Mouse (Mus musculus) myocyte (in vitro differentiated cells): ENCODE measurements around the gene Mark4. TPM values are rescaled to one million over a fixed set of nuclear protein-coding genes. Genes with fewer than 3 reads are reported as not detected.

Experiments
- H3K27me3 ChIP-seq: one replicate; pipeline ENCODE4 v1.6.1; 2011; ENCODE audit not compliant: control insufficient read depth, insufficient read depth, insufficient read length
- H3K36me3 ChIP-seq: one replicate; pipeline ENCODE4 v1.6.1; 2011; ENCODE audit not compliant: control insufficient read depth, insufficient read depth
- H3K4me2 ChIP-seq: one replicate; pipeline ENCODE4 v1.6.1; 2011; ENCODE audit warnings: low read depth, control low read depth
- H3K4me3 ChIP-seq: one replicate; pipeline ENCODE4 v1.5.1; 2011; ENCODE audit warnings: mild to moderate bottlenecking, control low read depth, moderate library complexity
- H3K79me2 ChIP-seq: one replicate; pipeline ENCODE4 v1.6.1; 2011; ENCODE audit not compliant: control insufficient read depth, insufficient read depth
- H3ac ChIP-seq: one replicate; pipeline ENCODE4 v1.6.1; 2011; ENCODE audit not compliant: control insufficient read depth, insufficient read length
- CEBPB ChIP-seq: IDR thresholded peaks from 2 replicates; pipeline ENCODE4 v1.6.1; 2011; ENCODE audit warnings: mild to moderate bottlenecking, moderate library complexity; ENCODE audit not compliant: poor library complexity, insufficient read depth, severe bottlenecking
- E2F4 ChIP-seq: IDR thresholded peaks from one replicate; pipeline ENCODE4 v1.6.1; 2011; ENCODE audit warnings: mild to moderate bottlenecking, control low read depth, moderate library complexity; ENCODE audit not compliant: insufficient read depth
- MAX ChIP-seq: IDR thresholded peaks from one replicate; pipeline ENCODE4 v1.6.1; 2011; ENCODE audit warnings: low read depth, mild to moderate bottlenecking, control low read depth
- MYOD1 ChIP-seq, 3 experiments: IDR thresholded peaks; one replicate each; pipeline ENCODE4 v1.6.1; 2011; ENCODE audit warnings: control low read depth in 2 of 3, low read depth in 2 of 3, mild to moderate bottlenecking in 2 of 3, moderate library complexity in 1 of 3; ENCODE audit not compliant: insufficient read length in 2 of 3, control insufficient read depth in 1 of 3
- MYOG ChIP-seq, 3 experiments: IDR thresholded peaks; one replicate each; pipeline ENCODE4 v1.6.1; 2011; ENCODE audit warnings: control low read depth in 2 of 3, low read depth in 2 of 3, mild to moderate bottlenecking in 2 of 3; ENCODE audit not compliant: insufficient read length in 2 of 3, control insufficient read depth in 1 of 3, insufficient read depth in 1 of 3
- POLR2A ChIP-seq: IDR thresholded peaks from one replicate; pipeline ENCODE4 v1.6.1; 2011; ENCODE audit warnings: low read depth, mild to moderate bottlenecking, control low read depth, moderate library complexity; ENCODE audit not compliant: insufficient read length
- POLR2AphosphoS2 ChIP-seq: IDR thresholded peaks from one replicate; pipeline ENCODE4 v1.6.1; 2011; ENCODE audit warnings: low read depth, control low read depth; ENCODE audit not compliant: insufficient read length
- REST ChIP-seq: IDR thresholded peaks from one replicate; pipeline ENCODE4 v1.6.1; 2011; ENCODE audit warnings: mild to moderate bottlenecking, control low read depth, moderate library complexity; ENCODE audit not compliant: insufficient read depth, insufficient read length
- SRF ChIP-seq: IDR thresholded peaks from one replicate; pipeline ENCODE4 v1.6.1; 2011; ENCODE audit warnings: low read depth; ENCODE audit not compliant: control insufficient read depth, insufficient read length
- TCF12 ChIP-seq: IDR thresholded peaks from one replicate; pipeline ENCODE4 v1.6.1; 2011; ENCODE audit warnings: mild to moderate bottlenecking, control low read depth; ENCODE audit not compliant: poor library complexity, insufficient read depth, severe bottlenecking
- TCF3 ChIP-seq: IDR thresholded peaks from one replicate; pipeline ENCODE4 v1.6.1; 2011; ENCODE audit warnings: low read depth, control low read depth; ENCODE audit not compliant: insufficient read length
- USF1 ChIP-seq: IDR thresholded peaks from one replicate; pipeline ENCODE4 v1.6.1; 2011; ENCODE audit warnings: low read depth, mild to moderate bottlenecking, control low read depth, moderate library complexity
- polyA plus RNA-seq: library from polyadenylated mRNA; unstranded; fragments of >200 nt; fragmentation: generic; extraction: Trizol; gene quantifications from one replicate; pipeline ENCODE4 v1.2.1, GENCODE M21; 2012; ENCODE audit warnings: missing spikeins

Mark4 gene
- polyA plus RNA-seq, 1 experiment, result 18.2 TPM

DNA sequence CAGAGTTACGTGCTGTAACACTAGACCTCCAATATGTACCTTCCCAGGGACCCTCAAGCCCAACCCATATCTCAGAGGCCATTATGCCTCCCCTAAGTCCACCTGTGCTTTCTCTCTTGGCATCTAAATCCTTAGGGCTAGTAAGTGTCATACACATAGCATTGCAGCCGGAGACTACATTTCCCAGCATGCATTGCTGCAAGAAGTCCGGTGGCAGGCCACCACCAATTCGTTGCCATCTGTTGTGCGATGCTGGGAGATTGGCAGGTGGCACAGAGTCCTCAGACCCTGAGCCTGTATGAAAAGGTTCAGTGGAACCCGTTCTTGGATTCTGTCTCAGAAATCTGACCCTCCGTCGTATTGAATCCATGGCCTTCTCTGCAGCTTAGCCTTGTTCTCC, 28.9 kb downstream of the Mark4 start:
- Histone ChIP-seq H3K79me2 (no peaks in the 10 kb centered on the region), H3ac (no peak overlapping the region), H3K36me3 (peaks cover 20% of the 10 kb centered on the region), H3K4me3 (no peak overlapping the region), H3K4me2 (no peak overlapping the region), H3K27me3 (no peaks in the 10 kb centered on the region)
- TF ChIP-seq CEBPB (no peak), TCF3 (no peak), MYOG (IDR thresholded peaks at IDR 0.05; ENCODE audit: control insufficient read depth in 1 of 3, insufficient read depth in 1 of 3, insufficient read length in 2 of 3, low read depth in 2 of 3) (no peak), POLR2A (no peak), SRF (no peak), MAX (no peak), POLR2AphosphoS2 (no peak), REST (no peak), USF1 (no peak), TCF12 (no peak), E2F4 (no peak), MYOD1 (IDR thresholded peaks at IDR 0.05; ENCODE audit: control insufficient read depth in 1 of 3, insufficient read length in 2 of 3, low read depth in 2 of 3) (no peak)

GRCm38 (mm10) chr7:19427999-19428650, 30.5 kb downstream of the Mark4 start:
- no peak overlapping the region for H3K4me3 ChIP-seq
- no peak overlapping the region for H3K4me2 ChIP-seq
- no peaks in the 10 kb centered on the region for H3K79me2 ChIP-seq
- peaks cover 15% of the 10 kb centered on the region for H3K36me3 ChIP-seq
- H3K27me3 ChIP-seq, result no peaks in the 10 kb centered on the region
- TF ChIP-seq MYOG (IDR thresholded peaks at IDR 0.05; ENCODE audit: control insufficient read depth in 1 of 3, insufficient read depth in 1 of 3, insufficient read length in 2 of 3, low read depth in 2 of 3), result no peak
- no peak for TF ChIP-seq USF1
- no peak for TF ChIP-seq TCF12
- no peak for TF ChIP-seq CEBPB
- TF ChIP-seq POLR2A, result no peak
- no peak for TF ChIP-seq E2F4
- no peak for TF ChIP-seq TCF3
- no peak for TF ChIP-seq POLR2AphosphoS2
- TF ChIP-seq MYOD1 (IDR thresholded peaks at IDR 0.05; ENCODE audit: control insufficient read depth in 1 of 3, insufficient read length in 2 of 3, low read depth in 2 of 3), result no peak
- TF ChIP-seq MAX, result no peak
- no peak overlapping the region for H3ac ChIP-seq

GRCm38 (mm10) chr7:19426888-19427287, 31.7 kb downstream of the Mark4 start:
- Histone ChIP-seq H3K4me3 (no peak overlapping the region), H3K79me2 (no peaks in the 10 kb centered on the region), H3K36me3 (peaks cover 13% of the 10 kb centered on the region), H3K27me3 (no peaks in the 10 kb centered on the region), H3K4me2 (no peak overlapping the region), H3ac (no peak overlapping the region)
- TF ChIP-seq CEBPB (no peak), USF1 (no peak)

- no peak overlapping the region for H3K4me2 ChIP-seq
- no peak overlapping the region for H3ac ChIP-seq
- TF ChIP-seq MAX (no peak), TCF3 (no peak), MYOD1 (IDR thresholded peaks at IDR 0.05; ENCODE audit: control insufficient read depth in 1 of 3, insufficient read length in 2 of 3, low read depth in 2 of 3) (no peak), POLR2A (no peak), POLR2AphosphoS2 (no peak), CEBPB (no peak), USF1 (no peak), MYOG (IDR thresholded peaks at IDR 0.05; ENCODE audit: control insufficient read depth in 1 of 3, insufficient read depth in 1 of 3, insufficient read length in 2 of 3, low read depth in 2 of 3) (no peak), E2F4 (no peak), TCF12 (no peak), REST (no peak), SRF (no peak)
- no peak overlapping the region for H3K4me3 ChIP-seq
- peaks cover 10% of the 10 kb centered on the region for H3K36me3 ChIP-seq
- H3K27me3 ChIP-seq, result no peaks in the 10 kb centered on the region
- no peaks in the 10 kb centered on the region for H3K79me2 ChIP-seq
Measured at GRCm38 (mm10) chr7:19426349-19426748, 32.3 kb downstream of the Mark4 start.

DNA sequence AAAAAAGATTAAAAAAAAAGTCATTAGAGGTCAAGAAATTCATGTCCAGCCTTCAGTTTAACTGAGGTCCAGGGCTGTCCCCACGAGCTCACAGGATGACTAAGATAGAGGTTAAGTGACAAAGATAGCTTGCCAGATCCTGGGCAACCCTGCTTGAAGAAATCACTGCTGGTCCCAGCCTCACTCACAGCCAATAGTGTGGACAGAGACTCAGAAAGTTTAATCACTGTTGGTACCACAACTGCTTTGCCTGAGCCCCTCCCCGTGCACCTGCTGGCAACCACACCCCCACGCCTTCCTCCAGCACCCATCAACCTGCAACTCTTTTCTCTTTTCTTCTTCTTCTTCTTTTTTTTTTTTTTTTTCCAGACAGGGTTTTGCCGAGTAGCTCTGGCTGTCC, 34.6 kb downstream of the Mark4 start:
- Histone ChIP-seq H3K4me2 (no peak overlapping the region), H3ac (no peak overlapping the region), H3K27me3 (no peaks in the 10 kb centered on the region), H3K79me2 (no peaks in the 10 kb centered on the region), H3K4me3 (no peak overlapping the region), H3K36me3 (peaks cover 10% of the 10 kb centered on the region)
- TF ChIP-seq POLR2AphosphoS2 (peak; percentile 65), MYOD1 (IDR thresholded peaks at IDR 0.05; ENCODE audit: control insufficient read depth in 1 of 3, insufficient read length in 2 of 3, low read depth in 2 of 3) (peak in 1 of 3 experiments; percentile 5), MYOG (IDR thresholded peaks at IDR 0.05; ENCODE audit: control insufficient read depth in 1 of 3, insufficient read depth in 1 of 3, insufficient read length in 2 of 3, low read depth in 2 of 3) (no peak), TCF3 (no peak)
